Mouse (Mus musculus) lung, postnatal 36 days (tissue): ENCODE measurements at regions not wholly inside any gene's neighbourhood (a gene's known extent, or its start where the extent isn't known, plus 50 kb on each side); places are given as distances from the start of the nearest gene placed in this dataset.
"Not testable (repeated sequence)": the region's sequence is repeated elsewhere in the genome, so short reads cannot be mapped to it uniquely, and the experiment has no call there.

Source experiments
- DNase-seq: peaks from one replicate; pipeline ENCODE4 v3.0.0; 2022; ENCODE audit warnings: mixed read lengths

- DNase-seq, result no peak
Measured at GRCm38 (mm10) chr12:71532708-71533450, 223.2 kb downstream of the Dact1 start.

GRCm38 (mm10) chr12:71533701-71534100, 224.0 kb downstream of the Dact1 start:
- no peak for DNase-seq

GRCm38 (mm10) chr12:71534199-71534598, 224.5 kb downstream of the Dact1 start:
- no peak for DNase-seq

- DNase-seq, result no peak
Measured at GRCm38 (mm10) chr12:71535251-71535650, 225.6 kb downstream of the Dact1 start.

GRCm38 (mm10) chr12:71535831-71536230, 226.1 kb downstream of the Dact1 start:
- not testable (repeated sequence) for DNase-seq

- DNase-seq, result no peak
Measured at GRCm38 (mm10) chr12:71538691-71539090, 229.0 kb downstream of the Dact1 start.

GRCm38 (mm10) chr12:71540279-71540678, 230.6 kb downstream of the Dact1 start:
- no peak for DNase-seq

- DNase-seq, result no peak
Measured at GRCm38 (mm10) chr12:71541961-71542360, 232.3 kb downstream of the Dact1 start.

GRCm38 (mm10) chr12:71543571-71544119, 234.0 kb downstream of the Dact1 start:
- DNase-seq, result no peak

- DNase-seq, result no peak
Measured at GRCm38 (mm10) chr12:71544401-71545159, 234.9 kb downstream of the Dact1 start.

- no peak for DNase-seq
Measured at GRCm38 (mm10) chr12:71546523-71547265, 237.0 kb downstream of the Dact1 start.

GRCm38 (mm10) chr12:71549336-71549735, 239.7 kb downstream of the Dact1 start:
- no peak for DNase-seq

- DNase-seq, result no peak
Measured at GRCm38 (mm10) chr12:71554212-71554611, 244.5 kb downstream of the Dact1 start.

GRCm38 (mm10) chr12:71561259-71561658, 251.6 kb downstream of the Dact1 start:
- no peak for DNase-seq

- no peak for DNase-seq
Measured at GRCm38 (mm10) chr12:71561918-71562572, 252.4 kb downstream of the Dact1 start.

GRCm38 (mm10) chr12:71563219-71563618, 253.5 kb downstream of the Dact1 start:
- DNase-seq, result no peak

- DNase-seq, result no peak
Measured at GRCm38 (mm10) chr12:71566371-71566770, 256.7 kb downstream of the Dact1 start.

GRCm38 (mm10) chr12:71568251-71568650, 258.6 kb downstream of the Dact1 start:
- no peak for DNase-seq

- no peak for DNase-seq
Measured at GRCm38 (mm10) chr12:71568880-71569390, 259.3 kb downstream of the Dact1 start.

- no peak for DNase-seq
Measured at GRCm38 (mm10) chr12:71569662-71570061, 260.0 kb downstream of the Dact1 start.

- no peak for DNase-seq
Measured at GRCm38 (mm10) chr12:71570116-71570515, 260.4 kb downstream of the Dact1 start.

GRCm38 (mm10) chr12:71572833-71573446, 257.9 kb upstream of the Daam1 start:
- DNase-seq, result no peak
